Mouse (Mus musculus) stomach, embryonic 16.5 days (tissue): ENCODE data around the gene Pgbd1. TPM values are rescaled to one million over a fixed set of nuclear protein-coding genes. Genes with fewer than 3 reads are reported as not detected.
"Not testable (repeated sequence)": the region's sequence is repeated elsewhere in the genome, so short reads cannot be mapped to it uniquely, and the experiment has no call there.

ENCODE experiments used
- ATAC-seq: fragments of 200-750 bp; cut with Nextera tagmentation; 2 replicates; pipeline ENCODE4 v1.8.0; 2017; ENCODE audit warnings: moderate number of reproducible peaks, moderate TSS enrichment; ENCODE audit not compliant: insufficient read depth, low FRiP score
- H3K27ac ChIP-seq: fragments of 300-500 bp; sonication (generic); 2 replicates; pipeline ENCODE4 v1.5.1; 2014; ENCODE audit warnings: low read length
- H3K27me3 ChIP-seq: fragments of 300-500 bp; sonication (generic); 2 replicates; pipeline ENCODE4 v1.6.1; 2014; ENCODE audit warnings: low read length, control low read depth, mixed read lengths; ENCODE audit not compliant: control insufficient read depth, insufficient read depth
- H3K36me3 ChIP-seq: fragments of 300-500 bp; sonication (generic); 2 replicates; pipeline ENCODE4 v1.6.1; 2014; ENCODE audit warnings: low read length; ENCODE audit not compliant: control insufficient read depth, insufficient read depth
- H3K4me1 ChIP-seq: fragments of 300-500 bp; sonication (generic); 2 replicates; pipeline ENCODE4 v1.6.1; 2014; ENCODE audit warnings: low read length, control low read depth, mixed read lengths; ENCODE audit not compliant: control insufficient read depth, insufficient read depth
- H3K4me2 ChIP-seq: fragments of 300-500 bp; sonication (generic); 2 replicates; pipeline ENCODE4 v1.6.1; 2014; ENCODE audit warnings: low read depth, low read length, mixed read lengths
- H3K4me3 ChIP-seq: fragments of 300-500 bp; sonication (generic); replicated peaks from 2 replicates; pipeline ENCODE4 v1.5.1; 2014; ENCODE audit warnings: mild to moderate bottlenecking, low read length
- H3K9ac ChIP-seq: fragments of 300-500 bp; sonication (generic); 2 replicates; pipeline ENCODE4 v1.6.1; 2014; ENCODE audit warnings: low read length
- H3K9me3 ChIP-seq: fragments of 300-500 bp; sonication (generic); replicated peaks from 2 replicates; pipeline ENCODE4 v1.6.1; 2016; ENCODE audit warnings: low read length, control low read depth; ENCODE audit not compliant: control insufficient read depth
- WGBS: fragments of 180-500 bp; shearing (Covaris S2); extraction: QIAGEN DNeasy Blood & Tissue Kit; methylation state at CpG from one replicate; pipeline ENCODE4 v1.1.7; 2014; 5-methylcytosine and 5-hydroxymethylcytosine counted together
- polyA plus RNA-seq: library from polyadenylated mRNA; unstranded; fragments of >200 nt; fragmentation: Nextera tagmentation; extraction: Ambion mirVana; gene quantifications from 2 replicates; pipeline ENCODE4 v1.2.1, GENCODE M21; 2015

Gene Pgbd1
- polyA plus RNA-seq, 1 experiment from 2014 or later, result 2.4 TPM

- Histone ChIP-seq H3K4me2 (peak overlapping the region; percentile 75; the same call in 1 of the 2 replicates), H3K4me3 (no peak overlapping the region)
- WGBS, result 74% methylated on average over 11 of the region's 11 CpGs
These were observed 33.5 kb downstream of the Pgbd1 start for GRCm38 (mm10) chr13:21407341-21407740.

GRCm38 (mm10) chr13:21402848-21403247 lies 38.0 kb downstream of the Pgbd1 start:
- Histone ChIP-seq H3K9ac (peak overlapping the region; percentile 94), H3K4me3 (peak overlapping the region; percentile 86), H3K27ac (no peak overlapping the region), H3K36me3 (no peaks in the 10 kb centered on the region), H3K4me2 (peak overlapping the region; percentile 69), H3K27me3 (no peaks in the 10 kb centered on the region), H3K4me1 (peaks cover 13% of the 10 kb centered on the region), H3K9me3 (no peaks in the 10 kb centered on the region)
- WGBS, result 0% methylated on average over 2 of the region's 2 CpGs
- no peak for ATAC-seq

More at GRCm38 (mm10) chr13:21407341-21407740, 33.5 kb downstream of the Pgbd1 start:
- no peaks in the 10 kb centered on the region for H3K27me3 ChIP-seq
- no peak for ATAC-seq
- H3K9me3 ChIP-seq, result no peaks in the 10 kb centered on the region
- H3K9ac ChIP-seq, result peak overlapping the region; percentile 81; the same call in 1 of the 2 replicates
- H3K4me1 ChIP-seq, result peaks cover 5% of the 10 kb centered on the region; the same call in 1 of the 2 replicates
- H3K36me3 ChIP-seq, result no peaks in the 10 kb centered on the region
- H3K27ac ChIP-seq, result peak overlapping the region; percentile 87; the same call in 1 of the 2 replicates

- peak within 1 kb of the TSS; percentile 82 for H3K27ac ChIP-seq
These were observed 38.5 kb downstream of the Pgbd1 start, which contains the start of gene Zkscan3 for GRCm38 (mm10) chr13:21402287-21402846. TSS of gene Zkscan3 (minus strand) at chr13:21402755.

GRCm38 (mm10) chr13:21401636-21402286 lies 39.1 kb downstream of the Pgbd1 start:
- H3K4me2 ChIP-seq, result peak overlapping the region; percentile 69

More at GRCm38 (mm10) chr13:21402287-21402846, 38.5 kb downstream of the Pgbd1 start, which contains the start of gene Zkscan3:
- H3K4me1 ChIP-seq, result peaks cover 12% of the 10 kb centered on the region
- no peaks in the 10 kb centered on the region for H3K9me3 ChIP-seq
- H3K4me2 ChIP-seq, result peak within 1 kb of the TSS; percentile 69
- H3K9ac ChIP-seq, result peak within 1 kb of the TSS; percentile 94
- 0% methylated on average over 35 of the region's 35 CpGs for WGBS
- no peaks in the 10 kb centered on the region for H3K36me3 ChIP-seq
- peak within 1 kb of the TSS; percentile 86 for H3K4me3 ChIP-seq
- peak; percentile 93 for ATAC-seq
- no peaks in the 10 kb centered on the region for H3K27me3 ChIP-seq

GRCm38 (mm10) chr13:21401166-21401565 lies 39.7 kb downstream of the Pgbd1 start:
- H3K9me3 ChIP-seq, result no peaks in the 10 kb centered on the region
- H3K4me3 ChIP-seq, result peak overlapping the region; percentile 86
- no peaks in the 10 kb centered on the region for H3K27me3 ChIP-seq
- H3K36me3 ChIP-seq, result no peaks in the 10 kb centered on the region
- ATAC-seq, result no peak
- no peak overlapping the region for H3K27ac ChIP-seq
- H3K4me1 ChIP-seq, result peaks cover 12% of the 10 kb centered on the region
- WGBS, result 67% methylated on average over 3 of the region's 3 CpGs
- peak overlapping the region; percentile 69 for H3K4me2 ChIP-seq
- H3K9ac ChIP-seq, result peak overlapping the region; percentile 52; the same call in 1 of the 2 replicates

More at GRCm38 (mm10) chr13:21401636-21402286, 39.1 kb downstream of the Pgbd1 start:
- ATAC-seq, result 0 out of 2 replicates have a peak, but pooled peaks have one; percentile 31
- Histone ChIP-seq H3K27ac (peak overlapping the region; percentile 82), H3K9ac (peak overlapping the region; percentile 94), H3K36me3 (no peaks in the 10 kb centered on the region), H3K27me3 (no peaks in the 10 kb centered on the region), H3K9me3 (no peaks in the 10 kb centered on the region), H3K4me3 (peak overlapping the region; percentile 86), H3K4me1 (peaks cover 12% of the 10 kb centered on the region)
- WGBS, result 5% methylated on average over 12 of the region's 12 CpGs

- Histone ChIP-seq H3K9ac (no peak overlapping the region), H3K27me3 (no peaks in the 10 kb centered on the region), H3K36me3 (peaks cover 25% of the 10 kb centered on the region), H3K4me1 (peaks cover 12% of the 10 kb centered on the region), H3K27ac (no peak overlapping the region), H3K4me2 (no peak overlapping the region), H3K4me3 (no peak overlapping the region), H3K9me3 (no peaks in the 10 kb centered on the region)
- WGBS, result 87% methylated on average over 2 of the region's 2 CpGs
- no peak for ATAC-seq
These were observed 43.4 kb downstream of the Pgbd1 start for GRCm38 (mm10) chr13:21397486-21397885.

- not testable (repeated sequence) for H3K9ac ChIP-seq, H3K4me1 ChIP-seq, H3K27ac ChIP-seq, H3K27me3 ChIP-seq, H3K4me3 ChIP-seq, H3K4me2 ChIP-seq, H3K9me3 ChIP-seq
- WGBS, result 93% methylated on average over 6 of the region's 18 CpGs
- ATAC-seq, result peak; percentile 29; the same call in 1 of the 2 replicates
- H3K36me3 ChIP-seq, result peaks cover 35% of the 10 kb centered on the region
These were observed 44.8 kb downstream of the Pgbd1 start for GRCm38 (mm10) chr13:21396048-21396447.

GRCm38 (mm10) chr13:21395623-21396022 lies 45.2 kb downstream of the Pgbd1 start:
- Histone ChIP-seq H3K9me3 (no peaks in the 10 kb centered on the region), H3K27me3 (no peaks in the 10 kb centered on the region), H3K27ac (no peak overlapping the region), H3K4me1 (peaks cover 6% of the 10 kb centered on the region; the same call in 1 of the 2 replicates), H3K36me3 (peaks cover 39% of the 10 kb centered on the region), H3K9ac (no peak overlapping the region), H3K4me2 (no peak overlapping the region), H3K4me3 (no peak overlapping the region)
- 89% methylated on average over 6 of the region's 6 CpGs for WGBS
- ATAC-seq, result no peak

GRCm38 (mm10) chr13:21395211-21395610 lies 45.6 kb downstream of the Pgbd1 start:
- H3K4me2 ChIP-seq, result no peak overlapping the region
- no peak overlapping the region for H3K27ac ChIP-seq
- no peak overlapping the region for H3K4me3 ChIP-seq
- H3K9ac ChIP-seq, result no peak overlapping the region
- no peaks in the 10 kb centered on the region for H3K9me3 ChIP-seq
- H3K27me3 ChIP-seq, result no peaks in the 10 kb centered on the region
- ATAC-seq, result no peak
- peaks cover 42% of the 10 kb centered on the region for H3K36me3 ChIP-seq
- peaks cover 6% of the 10 kb centered on the region; the same call in 1 of the 2 replicates for H3K4me1 ChIP-seq
- 93% methylated on average over 1 of the region's 1 CpGs for WGBS
